20 mouse cellular contexts compared by ENCODE assay signal in genomic region chr7:121111762-121112161, GRCm38 (mm10). TPM values are rescaled to one million over a fixed set of nuclear protein-coding genes. Genes with fewer than 3 reads are reported as not detected.
DNase-seq lines count a peak whose midpoint lies in the region; ATAC-seq and TF ChIP-seq lines count a peak whose summit lies in the region.
"Had no signal": no experiment of that assay in that cellular context is flagged by ENCODE, and none has a peak within 500 bp of the region (broad histone marks: within the 10 kb centered on the region; RNA-seq: fewer than 3 reads in every experiment).

No protein-coding gene starts in this region.

- no peak overlapping the region for H3K9ac ChIP-seq in heart, embryonic 12.5 days
- no peak overlapping the region for H3K9ac ChIP-seq in kidney, embryonic 14.5 days (ENCODE audit: low read depth, low read length)
- no peak overlapping the region for H3K9ac ChIP-seq in MEL (ENCODE audit: control insufficient read depth, low read depth, low read length, poor library complexity, severe bottlenecking)
- H3K9ac ChIP-seq in liver, embryonic 16.5 days (ENCODE audit: low read depth, low read length): no peak overlapping the region
- H3K9ac ChIP-seq in neural tube, embryonic 15.5 days (replicated peaks): no peak overlapping the region
- H3K9ac ChIP-seq: forebrain, embryonic 13.5 days; hindbrain, embryonic 15.5 days; stomach, embryonic 15.5 days had no signal

- H3K27me3 ChIP-seq in heart, embryonic 12.5 days (replicated peaks): no peaks in the 10 kb centered on the region
- H3K27me3 ChIP-seq in kidney, embryonic 14.5 days (ENCODE audit: control insufficient read depth, insufficient read depth, low read length): no peaks in the 10 kb centered on the region
- H3K27me3 ChIP-seq in MEL (ENCODE audit: control insufficient read depth in 1 of 2, insufficient read depth in 2 of 2, low read length in 2 of 2): 0 out of 4 replicates have a peak, but pooled peaks cover 0 to under 1% of the 10 kb centered on the region in 2 experiments
- no peaks in the 10 kb centered on the region for H3K27me3 ChIP-seq in liver, embryonic 16.5 days (ENCODE audit: control insufficient read depth, insufficient read depth, low read depth, low read length)
- H3K27me3 ChIP-seq in neural tube, embryonic 15.5 days (replicated peaks): no peaks in the 10 kb centered on the region
- H3K27me3 ChIP-seq: forebrain, embryonic 13.5 days; hindbrain, embryonic 15.5 days; stomach, embryonic 15.5 days had no signal

- TF ChIP-seq CTCF in MEL (IDR thresholded peaks at IDR 0.05 in 2 of 3, conservative IDR thresholded peaks at IDR 0.05 in 1 of 3; ENCODE audit: control insufficient read depth in 1 of 3, insufficient read depth in 1 of 3, low read depth in 2 of 3, low read length in 3 of 3, poor library complexity in 1 of 3, severe bottlenecking in 1 of 3): no peak

- no peak for TF ChIP-seq RAD21 in MEL (IDR thresholded peaks at IDR 0.05; ENCODE audit: low read depth, low read length)

- TF ChIP-seq EP300 in MEL (IDR thresholded peaks at IDR 0.05; ENCODE audit: low read depth in 1 of 2, low read length in 2 of 2): peak; percentile 66 to 75

- no peaks in the 10 kb centered on the region for H3K79me2 ChIP-seq in MEL (ENCODE audit: control insufficient read depth, insufficient read depth, low read length, poor library complexity)

- no peak overlapping the region for H3K4me3 ChIP-seq in heart, embryonic 12.5 days
- no peak overlapping the region for H3K4me3 ChIP-seq in kidney, embryonic 14.5 days (ENCODE audit: low read length)
- no peak overlapping the region for H3K4me3 ChIP-seq in MEL (ENCODE audit: control insufficient read depth in 1 of 2, insufficient read depth in 1 of 2, low read depth in 2 of 2, low read length in 2 of 2)
- no peak overlapping the region for H3K4me3 ChIP-seq in liver, embryonic 16.5 days (ENCODE audit: low read depth, low read length)
- no peak overlapping the region for H3K4me3 ChIP-seq in neural tube, embryonic 15.5 days (replicated peaks)
- H3K4me3 ChIP-seq: forebrain, embryonic 13.5 days; hindbrain, embryonic 15.5 days; left cerebral cortex, adult 2 months; midbrain, embryonic 10.5 days; stomach, embryonic 15.5 days had no signal

- peaks cover 3% of the 10 kb centered on the region; the same call in 1 of the 2 replicates for H3K9me3 ChIP-seq in heart, embryonic 12.5 days (replicated peaks)
- no peaks in the 10 kb centered on the region for H3K9me3 ChIP-seq in kidney, embryonic 14.5 days (ENCODE audit: control insufficient read depth, low read length)
- H3K9me3 ChIP-seq in MEL (replicated peaks; ENCODE audit: insufficient read depth, low read length): no peaks in the 10 kb centered on the region
- H3K9me3 ChIP-seq in liver, embryonic 16.5 days (replicated peaks; ENCODE audit: control insufficient read depth, low read length): no peaks in the 10 kb centered on the region
- H3K9me3 ChIP-seq in neural tube, embryonic 15.5 days (replicated peaks): no peaks in the 10 kb centered on the region
- H3K9me3 ChIP-seq: forebrain, embryonic 13.5 days; hindbrain, embryonic 15.5 days; midbrain, embryonic 10.5 days; stomach, embryonic 15.5 days had no signal

- no peak for DNase-seq in heart, postnatal 4 days
- no peak for DNase-seq in kidney, adult 9 months
- DNase-seq in MEL (ENCODE audit: low read depth, low spot score): peak; percentile 43
- DNase-seq in layer of hippocampus, postnatal 10 days (ENCODE audit: low spot score in 2 of 2): no peak
- DNase-seq: cerebellum, adult 8-10 months; gastrocnemius, postnatal 36 days; kidney, adult 8-10 months; lung, postnatal 4 days; thymus, postnatal 25 days had no signal

- ATAC-seq in heart, embryonic 12.5 days (ENCODE audit: insufficient number of reproducible peaks, low FRiP score): no peak
- ATAC-seq in kidney, embryonic 14.5 days (ENCODE audit: low FRiP score, low TSS enrichment): peak; percentile 9; the same call in 1 of the 2 replicates
- peak; percentile 50; the same call in 1 of the 2 replicates for ATAC-seq in liver, embryonic 16.5 days (ENCODE audit: low read depth)
- no peak for ATAC-seq in neural tube, embryonic 15.5 days (ENCODE audit: low FRiP score)
- ATAC-seq: forebrain, embryonic 13.5 days; midbrain, embryonic 16.5 days had no signal

- 45% methylated on average over 3 of the region's 3 CpGs for WGBS in heart, embryonic 12.5 days
- 42% methylated on average over 3 of the region's 3 CpGs for WGBS in kidney, embryonic 14.5 days
- 22% methylated on average over 3 of the region's 3 CpGs for WGBS in liver, embryonic 16.5 days (ENCODE audit: insufficient replicate concordance)
- WGBS in neural tube, embryonic 15.5 days: 74% methylated on average over 3 of the region's 3 CpGs

- H3K27ac ChIP-seq in heart, embryonic 12.5 days (ENCODE audit: poor library complexity, severe bottlenecking): peak overlapping the region; percentile 59
- no peak overlapping the region for H3K27ac ChIP-seq in kidney, embryonic 14.5 days (ENCODE audit: low read depth, low read length)
- H3K27ac ChIP-seq in MEL (ENCODE audit: control insufficient read depth, low read depth, low read length): no peak overlapping the region
- H3K27ac ChIP-seq in liver, embryonic 16.5 days (ENCODE audit: low read length): no peak overlapping the region
- H3K27ac ChIP-seq in neural tube, embryonic 15.5 days (replicated peaks): no peak overlapping the region
- H3K27ac ChIP-seq: forebrain, embryonic 13.5 days; hindbrain, embryonic 15.5 days; left cerebral cortex, adult 2 months; midbrain, embryonic 10.5 days; stomach, embryonic 15.5 days had no signal

- TF ChIP-seq POLR2A in MEL (IDR thresholded peaks at IDR 0.05; ENCODE audit: control insufficient read depth in 1 of 2, insufficient read depth in 1 of 2, low read depth in 1 of 2, low read length in 2 of 2, poor library complexity in 1 of 2): no peak

- H3K36me3 ChIP-seq in heart, embryonic 12.5 days: no peaks in the 10 kb centered on the region
- H3K36me3 ChIP-seq in kidney, embryonic 14.5 days (ENCODE audit: control insufficient read depth, insufficient read depth, low read length): no peaks in the 10 kb centered on the region
- H3K36me3 ChIP-seq in MEL (ENCODE audit: control insufficient read depth in 1 of 2, insufficient read depth in 2 of 2, low read length in 2 of 2): peaks cover 0 to 7% of the 10 kb centered on the region in 2 experiments; a peak in 2 of 4 replicates
- H3K36me3 ChIP-seq in liver, embryonic 16.5 days (ENCODE audit: control insufficient read depth, insufficient read depth): no peaks in the 10 kb centered on the region
- no peaks in the 10 kb centered on the region for H3K36me3 ChIP-seq in neural tube, embryonic 15.5 days
- H3K36me3 ChIP-seq: hindbrain, embryonic 15.5 days; midbrain, embryonic 10.5 days; stomach, embryonic 15.5 days had no signal

- H3K4me2 ChIP-seq in heart, embryonic 12.5 days: no peak overlapping the region
- H3K4me2 ChIP-seq in kidney, embryonic 14.5 days (replicated peaks; ENCODE audit: low read depth, low read length): no peak overlapping the region
- H3K4me2 ChIP-seq in liver, embryonic 16.5 days (ENCODE audit: low read depth, low read length): no peak overlapping the region
- H3K4me2 ChIP-seq in neural tube, embryonic 15.5 days: no peak overlapping the region
- H3K4me2 ChIP-seq: forebrain, embryonic 13.5 days; hindbrain, embryonic 15.5 days; stomach, embryonic 15.5 days had no signal

- peaks cover 12% of the 10 kb centered on the region for H3K4me1 ChIP-seq in heart, embryonic 12.5 days (replicated peaks)
- H3K4me1 ChIP-seq in kidney, embryonic 14.5 days (ENCODE audit: control insufficient read depth, insufficient read depth, low read length): no peaks in the 10 kb centered on the region
- H3K4me1 ChIP-seq in MEL (ENCODE audit: control insufficient read depth in 1 of 2, insufficient read depth in 2 of 2, low read length in 2 of 2): peaks cover 6 to 7% of the 10 kb centered on the region in 2 experiments
- H3K4me1 ChIP-seq in liver, embryonic 16.5 days (ENCODE audit: control insufficient read depth, low read depth, low read length): peaks cover 2% of the 10 kb centered on the region; the same call in 1 of the 2 replicates
- no peaks in the 10 kb centered on the region for H3K4me1 ChIP-seq in neural tube, embryonic 15.5 days
- H3K4me1 ChIP-seq: forebrain, embryonic 13.5 days; hindbrain, embryonic 15.5 days; midbrain, embryonic 10.5 days had no signal

TF ChIP-seq in MEL, 35 proteins besides CTCF, POLR2A, EP300 and RAD21 (continues in another document):
- TF ChIP-seq TAL1 (IDR thresholded peaks at IDR 0.05; ENCODE audit: low read length): peak; percentile 29; the same call in 1 of the 2 replicates
- no peak for TF ChIP-seq JUND (IDR thresholded peaks at IDR 0.05; ENCODE audit: low read depth, low read length)
- no peak for TF ChIP-seq USF1 (IDR thresholded peaks at IDR 0.05; ENCODE audit: low read depth, low read length)
- TF ChIP-seq CHD1 (IDR thresholded peaks at IDR 0.05; ENCODE audit: low read depth, low read length): no peak
- TF ChIP-seq MYC (IDR thresholded peaks at IDR 0.05; ENCODE audit: low read depth, low read length): no peak
- peak; percentile 31; the same call in 1 of the 2 replicates for TF ChIP-seq SIN3A (IDR thresholded peaks at IDR 0.05; ENCODE audit: low read length)
- no peak for TF ChIP-seq KAT2A (conservative IDR thresholded peaks at IDR 0.05; ENCODE audit: low read depth, low read length)

RNA-seq across cellular contexts. Expression of gene Otoa, which starts 30.3 kb away (rescaled TPM):
- polyA plus RNA-seq in heart, embryonic 12.5 days (2016; fragmentation: Nextera tagmentation; extraction: Ambion mirVana): 0.26 TPM in 1 of 2 replicates, not detected in the other
- total RNA-seq in heart, postnatal 4 days (2021): 1 to 10 TPM; 5.0 to 5.5 TPM
- polyA plus RNA-seq in kidney, embryonic 14.5 days (2014; fragmentation: Nextera tagmentation; extraction: Ambion mirVana): not detected in 2 replicates
- total RNA-seq in MEL (2012; rRNA removed): 0.13 and 0.23 TPM in 2 replicates
- under 1 TPM in 1 of 2 experiments, not detected in 1; 0.04 TPM for polyA plus RNA-seq in MEL (2012; ENCODE audit: insufficient read depth in 1 of 2, insufficient read length in 2 of 2, low read depth in 1 of 2, low replicate concordance in 2 of 2, missing spikeins in 1 of 2)
- 0.04 and 0.05 TPM in 2 replicates for polyA plus RNA-seq in liver, embryonic 16.5 days (2015; fragmentation: Nextera tagmentation; extraction: Ambion mirVana)
- polyA plus RNA-seq in neural tube, embryonic 15.5 days (2015; fragmentation: Nextera tagmentation; extraction: Ambion mirVana): 0.11 and 0.31 TPM in 2 replicates
- total RNA-seq in layer of hippocampus, postnatal 10 days (2021): under 1 TPM; 0.45 to 0.66 TPM

RNA-seq across cellular contexts. Expression of gene Igsf6, which starts 37.4 kb away (rescaled TPM):
- polyA plus RNA-seq in heart, embryonic 12.5 days (2016; fragmentation: Nextera tagmentation; extraction: Ambion mirVana): 0.50 and 1.0 TPM in 2 replicates
- under 1 TPM; 0.48 to 0.81 TPM for total RNA-seq in heart, postnatal 4 days (2021)
- polyA plus RNA-seq in kidney, embryonic 14.5 days (2014; fragmentation: Nextera tagmentation; extraction: Ambion mirVana): 1.4 and 1.7 TPM in 2 replicates
- total RNA-seq in MEL (2012; rRNA removed): 0.08 and 0.10 TPM in 2 replicates
- under 1 TPM in 1 of 2 experiments, not detected in 1; 0.42 TPM for polyA plus RNA-seq in MEL (2012; ENCODE audit: insufficient read depth in 1 of 2, insufficient read length in 2 of 2, low read depth in 1 of 2, low replicate concordance in 2 of 2, missing spikeins in 1 of 2)
- 14.9 and 15.5 TPM in 2 replicates for polyA plus RNA-seq in liver, embryonic 16.5 days (2015; fragmentation: Nextera tagmentation; extraction: Ambion mirVana)
- 1.2 and 1.6 TPM in 2 replicates for polyA plus RNA-seq in neural tube, embryonic 15.5 days (2015; fragmentation: Nextera tagmentation; extraction: Ambion mirVana)
- under 1 TPM in 1 of 2 experiments, not detected in 1; 0.36 TPM for total RNA-seq in layer of hippocampus, postnatal 10 days (2021)
- total RNA-seq: ES-E14 had no signal

Comparison
In these comparisons a context has a peak if more than half of its experiments do, and no peak if none do; other contexts are left out.
1. ATAC-seq: peak in kidney, embryonic 14.5 days (single experiment) and liver, embryonic 16.5 days (single experiment); none in heart, embryonic 12.5 days (single experiment) and neural tube, embryonic 15.5 days (single experiment).